Mouse (Mus musculus): Measurements from ENCODE around the gene Synj2.

DNA sequence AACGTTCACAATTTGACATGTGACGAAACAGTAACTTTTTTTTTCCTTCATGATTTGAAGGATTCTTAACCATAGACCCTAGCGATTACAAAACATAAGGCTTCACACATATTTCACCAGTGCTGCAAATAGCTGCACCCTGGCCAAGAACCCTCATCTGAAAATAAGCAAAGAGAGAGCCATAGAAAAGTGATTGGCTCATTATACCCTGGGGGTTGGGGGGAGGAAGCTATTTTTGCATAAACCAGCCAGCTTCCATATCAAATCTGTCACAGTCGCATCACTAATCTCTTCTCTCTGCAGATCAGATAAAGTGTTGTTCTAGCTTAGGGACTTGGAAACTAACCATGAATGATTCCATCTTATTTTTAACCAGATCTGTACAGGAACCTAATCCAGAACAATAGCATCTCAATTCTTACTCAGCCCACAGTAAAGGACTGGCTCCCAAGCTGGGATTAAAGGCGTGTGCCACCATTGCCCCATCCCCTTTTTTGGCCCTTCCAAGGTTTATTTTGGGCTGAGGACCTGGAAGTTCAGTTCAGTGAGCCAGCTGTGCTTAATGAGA is 142.3 kb downstream of the Synj2 start:
- no peak for TF ChIP-seq CTCF (IDR thresholded peaks at IDR 0.05; ENCODE audit: low read depth)
- TF ChIP-seq EP300 (IDR thresholded peaks at IDR 0.05; ENCODE audit: low read depth): no peak
